Mouse (Mus musculus) thymus, adult 2 months (tissue): Measurements from ENCODE around the gene Mon2.

Experiments used
- CTCF ChIP-seq: fragments of 200-500 bp; IDR thresholded peaks from 2 replicates; pipeline ENCODE4 v1.5.1; 2012; ENCODE audit warnings: mild to moderate bottlenecking, control low read depth, low read length, moderate library complexity, borderline replicate concordance; ENCODE audit not compliant: control insufficient read depth, poor library complexity, insufficient read depth; ENCODE audit errors: extremely low read depth
- POLR2A ChIP-seq: fragments of 200-500 bp; IDR thresholded peaks from 2 replicates; pipeline ENCODE4 v1.6.1; 2012; ENCODE audit warnings: mild to moderate bottlenecking, low read length, control low read depth, moderate library complexity; ENCODE audit not compliant: control insufficient read depth, poor library complexity, insufficient read depth; ENCODE audit errors: extremely low read depth

GRCm38 (mm10) chr10:122976038-122976437, 100.3 kb downstream of the Mon2 start:
- no peak for TF ChIP-seq POLR2A
- TF ChIP-seq CTCF, result no peak
